Mouse (Mus musculus): ENCODE data around the gene Yod1.

Gene Yod1

GRCm38 (mm10) chr1:130769925-130770324, 52.8 kb downstream of the Yod1 start:
- no peak for DNase-seq (ENCODE audit: low spot score in 2 of 2)

DNA sequence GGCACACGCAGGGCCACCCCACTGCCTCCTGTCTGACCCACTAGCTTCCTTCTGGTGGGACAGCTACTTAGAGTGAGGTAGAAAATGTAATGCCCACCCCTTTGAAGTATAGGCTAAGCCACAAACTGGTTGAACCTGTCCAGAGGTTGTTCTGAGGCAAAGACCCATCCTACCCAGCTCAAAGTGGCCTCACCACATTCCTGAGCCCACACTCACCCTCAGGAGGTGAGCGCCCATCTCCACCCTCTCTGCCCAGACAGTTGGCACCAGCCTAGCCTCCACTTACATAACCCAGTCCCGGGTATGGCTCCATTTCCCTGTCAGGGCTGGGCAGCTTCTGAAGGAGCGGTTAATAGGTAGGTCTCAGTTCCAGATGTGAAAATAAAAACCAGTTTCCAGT, 53.4 kb downstream of the Yod1 start:
- no peak for DNase-seq (ENCODE audit: low spot score in 2 of 2)

DNA sequence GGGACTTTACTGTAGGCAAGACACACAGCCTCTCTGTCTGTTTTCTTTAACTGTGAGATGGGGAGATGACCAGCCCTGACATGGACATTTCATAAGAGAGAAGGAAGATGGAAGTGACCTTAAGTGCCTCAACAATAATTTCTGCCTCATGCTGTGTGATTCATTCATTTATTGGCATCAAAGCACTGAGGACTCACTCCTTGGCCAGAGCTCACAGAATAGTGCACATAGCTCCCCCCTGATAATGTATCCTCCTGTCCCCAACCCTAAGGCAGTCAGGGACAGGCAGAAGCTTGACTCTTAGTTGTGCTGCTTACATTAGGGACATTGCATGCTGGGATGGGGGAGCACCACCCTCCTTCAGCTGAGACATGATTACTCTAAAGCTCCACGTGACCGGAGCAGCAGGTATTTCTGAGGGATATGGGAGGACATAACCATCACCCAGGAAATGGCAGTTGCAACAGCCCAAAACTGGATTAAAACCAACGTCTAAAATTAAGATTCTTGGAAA, 53.9 kb downstream of the Yod1 start:
- DNase-seq (ENCODE audit: low spot score in 2 of 2): no peak

All from frontal cortex, postnatal 25 days (tissue).